Mouse (Mus musculus) megakaryocyte, embryonic 14.5 days (primary cell): ENCODE results near the gene Tmem168.

Experiments
- FLI1 ChIP-seq: IDR thresholded peaks from 2 replicates; pipeline ENCODE4 v1.6.1; 2012; ENCODE audit warnings: low read length, inconsistent platforms, mixed read lengths
- GATA1 ChIP-seq: IDR thresholded peaks from 3 replicates; pipeline ENCODE4 v1.6.1; 2012; ENCODE audit warnings: mixed read lengths, low read length, inconsistent platforms, borderline replicate concordance

DNA sequence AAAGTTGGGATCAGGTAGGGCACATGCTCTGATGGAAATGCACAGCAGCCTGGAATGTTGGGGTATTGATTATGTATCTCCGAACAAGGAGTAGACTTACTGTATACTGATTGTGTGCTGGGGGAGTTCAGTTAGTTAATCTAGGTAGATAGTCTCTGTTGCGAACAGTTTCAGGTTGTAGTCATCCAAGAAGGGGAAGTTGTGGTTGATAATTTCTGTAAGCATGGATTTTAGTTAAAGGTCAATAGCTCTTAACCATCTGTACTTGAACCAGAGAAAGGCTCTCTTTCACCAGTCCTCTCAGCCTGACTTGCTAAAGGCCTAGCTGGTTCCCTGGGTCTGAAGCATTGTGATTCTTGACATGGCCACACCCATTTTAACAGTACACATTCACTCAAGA, 3.0 kb upstream of the Tmem168 start:
- TF ChIP-seq GATA1 (no peak), FLI1 (no peak)
